Mouse (Mus musculus): ENCODE data around the gene 3110082J24Rik. TPM values are rescaled to one million over a fixed set of nuclear protein-coding genes. Genes with fewer than 3 reads are reported as not detected.

Gene 3110082J24Rik
- total RNA-seq (2022), result not detected

DNA sequence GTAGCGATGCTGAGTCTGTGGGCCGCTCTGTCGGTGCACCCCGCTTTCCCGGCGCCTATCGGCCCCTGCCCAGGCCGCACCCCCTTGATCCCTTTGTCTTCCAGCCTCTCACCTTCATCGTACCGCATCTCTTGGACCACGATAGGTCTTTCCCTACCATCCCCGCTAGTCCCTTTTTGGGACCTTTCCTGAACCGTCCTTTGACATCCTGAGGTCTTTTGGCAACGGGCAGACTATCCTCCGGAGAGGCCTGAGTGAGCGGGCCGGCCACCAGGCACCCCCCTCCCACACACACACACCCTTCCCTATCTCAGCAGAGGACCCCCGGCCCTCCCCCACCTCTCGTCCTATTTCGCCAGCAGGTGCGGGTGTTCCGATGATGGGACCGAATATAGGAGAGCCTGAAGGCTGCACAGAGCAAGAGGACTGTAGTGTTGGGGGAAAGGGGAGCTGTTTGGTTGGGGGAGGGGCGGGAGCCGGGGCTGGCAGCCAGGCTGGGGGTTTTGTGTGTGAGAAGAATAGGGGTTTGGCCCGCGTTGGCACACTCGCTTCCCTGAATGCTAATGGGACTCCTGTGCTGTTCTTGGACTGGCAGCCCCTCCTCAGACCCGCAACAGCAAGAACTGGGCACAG, at the start of gene 3110082J24Rik:
TSS of gene 3110082J24Rik (minus strand) at position 419 of the 633 bp plus-strand sequence.
- no peak for DNase-seq (ENCODE audit: low spot score)

DNA sequence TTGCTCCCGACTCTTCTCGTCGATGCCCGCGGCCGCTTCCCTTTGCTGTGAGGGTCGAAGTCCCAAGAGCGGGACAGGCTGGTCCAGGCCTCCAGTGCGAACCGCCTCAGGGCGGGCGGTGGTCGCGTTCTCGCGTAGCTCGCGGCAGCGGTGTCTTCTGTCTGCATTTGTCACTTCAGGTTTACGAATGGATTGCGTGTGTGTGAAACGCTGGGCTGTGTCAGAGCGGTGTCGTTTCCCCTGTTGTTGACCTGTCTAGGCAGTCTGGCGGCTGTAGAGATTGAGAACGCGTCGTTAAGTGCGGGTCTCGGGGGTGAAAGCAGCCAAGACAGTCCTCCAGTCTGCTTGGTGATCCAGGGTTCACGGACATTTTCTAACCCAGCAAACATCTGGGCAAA, 49.5 kb upstream of the 3110082J24Rik start:
- peak; percentile 24 for DNase-seq (ENCODE audit: low spot score)

DNA sequence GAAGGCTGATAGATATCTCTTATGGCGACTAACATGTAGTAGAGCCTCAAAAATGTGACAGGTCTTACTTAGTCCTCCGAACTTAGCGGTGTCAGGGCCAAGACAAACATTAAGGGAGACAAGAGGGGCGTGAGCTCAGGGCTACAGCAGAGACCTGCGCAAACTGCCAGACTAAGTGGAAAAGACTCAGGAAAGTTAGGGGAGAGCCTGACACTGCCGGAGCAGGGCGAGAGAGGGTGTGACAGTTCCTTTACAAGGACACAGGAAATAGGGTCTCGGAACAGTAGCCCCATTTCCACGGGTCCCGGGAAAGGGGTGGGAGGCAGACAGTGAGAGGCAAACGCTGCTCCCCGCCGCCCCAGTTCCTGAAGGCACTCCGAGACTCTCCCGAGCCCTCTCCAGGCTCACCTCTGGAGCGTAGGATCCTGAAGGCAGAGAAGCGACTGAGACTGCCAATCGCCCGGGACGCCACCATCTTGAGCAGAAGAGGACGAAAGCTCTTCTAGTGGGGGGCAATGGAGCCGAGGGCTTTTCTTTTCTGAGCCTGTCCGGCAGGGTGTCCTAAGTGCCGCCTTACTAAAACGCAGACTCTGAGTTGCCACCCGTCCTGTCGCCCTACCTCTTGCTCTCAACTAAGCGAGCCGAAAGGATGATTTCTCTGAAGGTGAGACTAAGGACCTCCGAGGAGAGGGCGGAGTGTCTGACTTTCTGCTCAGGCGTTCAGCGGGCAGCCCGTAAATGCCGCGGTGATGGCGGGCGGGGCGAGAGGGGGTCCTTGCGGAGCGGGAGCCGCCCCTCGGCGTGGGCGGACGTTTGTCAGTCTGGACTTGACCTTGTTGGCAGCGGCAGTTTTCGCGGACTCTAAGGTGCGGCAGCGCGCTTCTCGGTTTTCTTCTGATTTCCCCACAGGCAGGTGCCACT, 48.8 kb upstream of the 3110082J24Rik start, which contains the start of the genes Hadha and Hadhb:
TSS of gene Hadha (minus strand) at position 689 of the 921 bp plus-strand sequence.
TSS of gene Hadhb (plus strand) at position 775 of the 921 bp plus-strand sequence.
- peak; percentile 93 for DNase-seq (ENCODE audit: low spot score)

DNA sequence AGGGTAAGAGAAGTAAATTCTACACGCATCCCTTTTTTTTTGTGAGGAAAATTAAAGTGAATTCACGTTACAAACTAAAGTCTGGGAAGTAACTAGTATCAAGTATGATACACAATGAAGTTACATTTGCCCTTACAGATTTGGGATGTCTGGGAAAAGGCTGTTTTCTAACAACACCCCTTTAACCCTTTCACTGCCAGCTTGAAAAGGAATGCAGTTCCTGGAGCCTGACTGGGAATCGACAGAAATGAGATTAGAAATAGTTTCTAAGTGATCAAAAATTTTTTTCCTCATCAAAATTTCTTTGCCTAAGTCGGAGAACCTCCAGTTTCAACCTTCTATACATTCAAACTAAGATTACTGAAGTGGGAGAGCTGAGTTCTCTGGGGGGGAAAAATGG, 48.1 kb upstream of the 3110082J24Rik start:
- peak; percentile 26 for DNase-seq (ENCODE audit: low spot score)

DNA sequence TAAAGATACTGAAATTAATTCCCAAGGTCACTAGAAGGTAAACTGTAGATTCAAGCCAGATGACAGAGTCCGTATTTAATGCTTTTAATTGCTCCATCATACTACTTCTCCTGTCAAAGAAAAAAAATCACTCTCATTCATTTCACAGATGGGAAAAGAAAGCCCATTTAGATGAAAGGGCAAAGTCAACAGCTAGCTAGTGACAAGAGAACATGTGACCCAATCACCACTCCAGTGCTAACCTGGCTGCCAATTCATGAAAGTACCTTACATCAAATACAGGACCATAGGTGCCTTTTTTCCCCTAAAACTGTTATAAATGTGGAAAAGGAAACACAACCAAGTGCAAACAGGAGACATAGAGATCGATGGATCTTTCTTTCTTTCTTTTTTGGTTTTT, 47.3 kb upstream of the 3110082J24Rik start:
- no peak for DNase-seq (ENCODE audit: low spot score)

DNA sequence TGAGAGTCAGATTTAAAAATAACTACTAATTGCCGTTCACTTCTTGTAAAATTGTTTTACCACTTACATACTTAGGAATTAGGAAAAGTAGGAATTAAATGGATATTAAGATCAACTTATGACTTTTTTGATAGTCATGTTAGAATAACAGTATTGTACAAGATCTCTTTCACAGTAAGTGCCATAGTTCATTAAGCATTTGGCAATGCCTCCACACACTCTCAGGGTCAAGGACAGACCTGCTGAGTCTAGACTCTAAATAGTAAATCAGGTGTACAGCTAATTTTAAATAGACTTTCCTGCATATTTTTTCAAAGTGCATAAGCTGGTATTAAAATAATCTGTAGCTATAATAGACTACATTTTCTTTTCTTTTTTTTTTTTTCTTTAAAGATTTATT, 46.5 kb upstream of the 3110082J24Rik start:
- no peak for DNase-seq (ENCODE audit: low spot score)

DNA sequence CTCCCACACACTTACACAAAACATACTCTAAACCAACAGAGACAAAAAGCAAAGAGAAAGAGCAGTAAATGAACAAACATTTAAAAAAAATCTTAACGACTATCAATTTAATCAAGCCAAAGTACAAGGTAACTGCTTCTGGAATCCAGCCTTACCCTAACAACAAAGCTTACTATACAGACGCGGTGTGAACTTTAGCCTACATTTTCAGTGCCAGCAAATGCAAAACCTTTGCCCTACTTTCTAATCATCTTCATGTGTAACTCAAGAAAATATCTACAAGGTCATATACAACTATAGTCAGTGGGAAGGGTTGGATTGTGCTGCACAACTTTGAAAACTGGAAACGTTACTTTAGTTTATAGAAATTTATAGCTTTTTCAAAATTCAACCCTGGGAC, 46.1 kb upstream of the 3110082J24Rik start:
- peak; percentile 46 for DNase-seq (ENCODE audit: low spot score)

DNA sequence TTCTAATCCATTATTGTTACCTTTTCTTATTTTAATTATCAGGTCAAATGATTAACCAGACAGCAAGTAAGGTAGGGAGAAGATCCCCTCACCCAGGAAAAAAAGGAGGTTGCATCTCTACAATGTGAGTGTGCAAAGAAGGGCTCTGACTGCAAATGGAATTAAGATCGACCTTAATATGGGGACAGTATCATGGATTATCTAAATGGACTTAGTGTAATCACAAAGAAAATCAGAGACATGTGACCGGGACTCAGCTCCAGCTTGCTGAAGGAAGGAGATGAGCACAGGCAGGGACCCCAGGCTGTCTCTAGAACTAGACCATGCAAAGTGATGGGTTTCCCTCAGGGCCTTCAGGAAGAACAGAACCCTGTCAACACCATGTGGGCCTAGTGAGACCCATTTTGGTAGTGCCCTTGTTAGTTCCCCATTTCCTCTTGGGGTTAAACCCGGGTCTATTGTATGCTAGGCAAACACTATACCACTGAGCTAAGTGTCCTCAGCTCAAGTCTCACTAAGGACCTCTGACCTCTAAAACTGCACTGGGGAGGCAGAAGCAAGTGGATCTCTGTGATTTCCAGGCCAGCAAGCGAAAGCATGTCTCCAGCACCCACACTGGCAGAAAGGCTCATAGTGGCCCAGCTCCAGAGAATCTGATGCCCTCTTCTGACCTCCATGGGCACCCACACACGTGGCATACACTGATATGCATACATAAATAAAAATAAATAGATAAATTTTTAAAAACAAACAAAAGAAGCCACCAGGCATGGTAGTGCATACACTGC, 42.4 kb upstream of the 3110082J24Rik start:
- DNase-seq (ENCODE audit: low spot score), result no peak

DNA sequence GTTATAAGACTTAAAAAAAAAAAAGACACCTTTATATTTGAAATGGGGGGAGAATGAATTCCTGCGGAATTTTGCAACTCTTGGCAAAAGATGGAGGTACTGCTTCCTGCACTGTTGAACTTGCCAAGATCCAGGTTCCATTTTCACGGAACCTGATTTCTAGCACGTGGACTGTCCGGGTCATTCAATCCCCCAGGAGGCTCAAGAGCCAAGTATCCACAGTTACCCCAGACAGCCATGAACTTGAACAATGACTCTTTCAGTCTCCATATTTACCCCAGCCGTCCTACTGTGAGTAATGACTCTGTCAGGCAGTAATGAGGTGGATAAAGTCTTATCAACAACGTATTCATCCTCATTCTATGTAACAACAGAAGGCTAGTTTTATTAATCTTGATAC, 40.6 kb upstream of the 3110082J24Rik start:
- no peak for DNase-seq (ENCODE audit: low spot score)

DNA sequence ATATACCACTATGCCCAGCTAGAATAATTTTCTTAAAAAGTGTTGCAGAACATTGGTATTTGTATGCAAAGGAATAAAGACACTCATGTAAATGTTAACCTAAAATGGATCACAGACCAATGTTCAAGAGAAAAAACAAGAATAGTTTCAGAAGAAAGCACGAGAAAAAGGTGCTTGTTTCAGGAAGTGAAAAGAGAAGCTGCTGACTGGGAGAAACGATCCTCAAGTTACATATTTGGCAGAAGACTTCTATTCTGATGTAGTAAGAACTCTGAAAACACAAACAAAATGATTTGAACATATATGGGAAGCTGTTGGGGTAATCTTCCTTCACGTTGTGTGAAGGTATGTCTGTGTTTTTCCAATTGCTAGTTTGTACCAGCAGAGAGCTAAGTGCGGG, 32.3 kb upstream of the 3110082J24Rik start:
- DNase-seq (ENCODE audit: low spot score), result no peak

DNA sequence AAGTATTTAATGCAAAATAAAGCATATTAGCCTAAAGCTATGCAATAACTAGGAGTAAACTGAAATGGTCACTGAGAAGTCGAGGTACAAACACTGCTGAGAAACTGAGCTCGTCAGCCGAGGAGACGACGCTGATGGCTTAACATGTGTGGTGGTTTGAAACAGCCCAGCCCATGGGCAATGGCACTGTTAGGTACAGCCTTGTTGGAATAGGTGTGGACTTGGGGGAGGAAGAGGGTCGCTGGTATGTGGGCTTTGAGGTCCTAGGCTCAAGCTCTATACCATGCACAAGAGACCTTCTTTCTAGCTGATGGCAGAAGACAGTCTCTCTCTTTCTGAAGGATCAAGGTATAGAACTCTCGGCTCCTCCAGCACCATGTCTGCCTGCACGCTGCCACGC, 31.4 kb upstream of the 3110082J24Rik start:
- DNase-seq (ENCODE audit: low spot score), result no peak

DNA sequence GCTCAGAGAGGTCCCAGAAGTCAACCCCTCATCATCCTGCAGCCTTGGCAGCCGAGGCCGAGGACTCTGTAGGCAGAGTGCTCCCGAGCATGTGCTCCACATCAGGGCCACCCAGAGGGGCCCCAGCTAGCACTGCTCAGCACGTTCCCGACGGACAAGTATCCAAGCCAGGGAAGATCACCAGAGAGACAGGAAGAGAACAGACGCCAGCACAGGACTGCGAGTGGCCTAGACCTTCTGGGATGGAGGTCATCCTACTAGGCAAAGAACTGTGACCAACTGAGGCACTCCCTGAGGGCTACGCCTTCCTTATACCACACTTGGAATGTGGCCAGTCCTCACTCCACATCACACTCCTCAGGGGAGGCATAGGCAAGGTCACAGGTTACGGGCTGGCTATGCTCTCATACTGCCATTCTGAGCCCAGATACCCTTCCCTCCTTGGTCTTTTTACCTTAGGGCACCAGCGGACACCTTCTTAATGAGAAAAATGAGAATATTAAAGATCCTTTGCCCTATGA, 29.9 kb upstream of the 3110082J24Rik start:
- DNase-seq (ENCODE audit: low spot score), result no peak

DNA sequence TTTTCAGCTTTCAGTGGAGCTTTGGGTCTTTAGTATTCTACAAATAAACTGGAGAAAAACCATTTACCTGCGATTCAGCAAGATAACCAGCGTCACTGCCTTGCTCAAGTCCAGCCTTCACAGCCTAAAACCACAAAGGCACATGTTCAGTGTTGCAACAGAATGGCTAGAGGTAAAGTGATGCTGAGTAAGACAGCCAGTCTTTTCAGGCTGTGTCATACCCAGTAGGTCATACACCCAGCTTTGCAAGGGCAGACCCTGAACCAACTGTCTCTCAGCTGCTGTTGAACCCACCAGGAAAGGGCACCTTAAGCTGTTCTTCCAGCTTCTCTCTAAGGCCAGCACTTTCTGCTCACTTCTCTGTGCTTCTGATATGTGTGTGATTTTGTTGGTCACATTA, 26.3 kb upstream of the 3110082J24Rik start:
- no peak for DNase-seq (ENCODE audit: low spot score)

DNA sequence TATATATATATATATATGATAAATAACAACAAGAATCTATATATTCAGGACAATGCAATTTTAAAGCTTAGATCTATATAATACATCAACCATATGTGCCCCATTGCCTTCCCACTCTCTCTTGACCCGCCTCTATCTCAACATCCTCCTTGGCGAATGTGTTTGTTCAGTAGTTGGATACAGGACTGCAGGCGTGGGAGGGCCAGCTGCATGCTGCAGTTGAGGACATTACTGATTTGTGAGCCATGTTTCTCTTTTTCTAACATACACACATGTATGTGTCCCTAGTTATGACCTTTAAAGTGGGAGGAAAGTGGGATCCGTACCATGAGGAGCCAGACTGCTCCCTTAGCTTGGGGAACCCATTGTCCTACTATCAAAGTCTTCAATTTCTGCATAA, 25.4 kb upstream of the 3110082J24Rik start:
- no peak for DNase-seq (ENCODE audit: low spot score)

DNA sequence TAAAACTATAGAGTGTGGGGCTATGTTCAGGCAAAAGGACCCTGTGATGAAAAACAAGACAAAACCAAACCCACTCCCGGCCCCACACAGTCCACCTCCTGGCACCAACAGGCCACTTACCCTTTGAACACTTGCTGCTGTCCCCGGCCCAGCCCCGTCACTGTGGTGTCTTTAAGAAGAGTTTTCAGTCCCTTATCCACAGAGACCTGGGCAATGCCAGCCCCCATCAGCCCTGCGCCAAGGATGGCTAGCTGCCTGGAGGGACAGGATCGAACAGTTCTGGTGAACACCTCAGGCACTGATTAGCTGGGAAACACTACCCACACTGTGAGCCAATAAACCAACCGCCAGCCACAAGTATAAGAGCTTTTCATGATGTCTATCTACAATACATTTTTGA, 22.8 kb upstream of the 3110082J24Rik start:
- no peak for DNase-seq (ENCODE audit: low spot score)

DNA sequence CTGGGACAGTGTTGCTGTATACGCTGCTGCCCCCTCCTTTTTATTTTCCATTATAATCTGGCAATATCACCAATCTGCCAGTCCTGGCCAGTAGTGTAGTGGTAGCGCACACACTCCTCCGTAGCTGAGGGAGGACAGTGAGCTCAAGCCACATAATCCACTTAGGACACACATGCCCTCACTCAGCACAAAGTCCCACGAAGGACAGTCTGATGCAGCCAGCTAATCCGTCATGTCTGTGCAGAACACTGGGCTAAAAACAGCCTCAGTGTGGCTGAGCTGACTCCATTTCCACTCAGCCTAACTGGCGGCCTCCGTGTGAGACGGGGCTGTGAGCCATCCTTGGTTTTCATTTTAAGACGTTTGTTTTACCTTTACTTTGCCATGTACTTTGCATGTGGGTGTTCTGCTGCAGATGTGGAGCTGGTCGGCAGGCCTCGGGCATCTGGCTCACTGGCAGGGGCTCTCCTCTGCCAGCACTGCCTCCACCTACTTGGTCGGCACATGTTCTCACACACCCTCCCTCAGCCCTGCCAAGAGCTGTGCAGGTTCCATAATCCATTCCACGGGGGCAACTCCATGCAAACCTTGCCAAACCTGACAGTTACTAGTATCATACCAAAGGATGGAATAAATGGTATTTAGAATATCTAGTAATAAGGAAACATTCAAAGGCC, 22.2 kb upstream of the 3110082J24Rik start:
- DNase-seq (ENCODE audit: low spot score), result no peak

DNA sequence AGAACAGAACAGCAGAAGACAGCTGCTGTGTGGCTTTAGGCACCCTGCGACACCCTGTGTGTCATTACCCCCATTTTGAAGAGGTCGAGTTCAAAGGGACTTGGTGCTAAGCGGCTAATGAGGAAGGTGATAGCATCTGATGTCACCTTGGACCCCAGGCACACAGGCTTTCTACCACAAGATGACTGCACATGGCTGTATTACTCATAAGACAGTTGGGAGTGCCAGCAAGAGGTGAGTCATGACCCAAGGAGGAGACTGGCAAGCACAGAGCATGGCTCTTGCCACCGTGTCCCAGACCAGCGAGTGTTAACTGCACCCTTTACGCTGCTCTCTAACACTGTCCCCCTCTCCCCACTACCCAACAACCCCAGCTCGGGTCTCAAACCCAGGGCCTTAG, 20.9 kb upstream of the 3110082J24Rik start:
- DNase-seq (ENCODE audit: low spot score), result no peak

DNA sequence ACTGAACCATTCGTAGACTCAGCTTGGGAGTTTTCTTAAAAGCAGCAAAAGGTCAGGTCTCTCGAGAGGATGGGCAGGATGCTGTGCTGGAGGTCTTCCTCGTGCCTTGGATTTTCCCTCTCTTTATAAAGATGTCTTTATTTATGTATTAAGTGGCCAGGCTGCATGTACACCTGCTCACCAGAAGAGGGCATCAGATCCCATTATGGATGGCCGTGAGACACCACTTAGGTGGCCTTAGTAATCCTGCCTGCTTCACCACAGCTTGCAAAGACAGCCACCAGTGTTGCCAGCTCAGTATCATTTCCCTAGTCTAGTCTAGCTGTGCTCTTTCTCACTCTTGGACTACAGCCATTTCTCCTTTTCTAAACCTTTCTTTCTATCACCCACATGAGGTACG, 19.7 kb upstream of the 3110082J24Rik start:
- DNase-seq (ENCODE audit: low spot score), result no peak

DNA sequence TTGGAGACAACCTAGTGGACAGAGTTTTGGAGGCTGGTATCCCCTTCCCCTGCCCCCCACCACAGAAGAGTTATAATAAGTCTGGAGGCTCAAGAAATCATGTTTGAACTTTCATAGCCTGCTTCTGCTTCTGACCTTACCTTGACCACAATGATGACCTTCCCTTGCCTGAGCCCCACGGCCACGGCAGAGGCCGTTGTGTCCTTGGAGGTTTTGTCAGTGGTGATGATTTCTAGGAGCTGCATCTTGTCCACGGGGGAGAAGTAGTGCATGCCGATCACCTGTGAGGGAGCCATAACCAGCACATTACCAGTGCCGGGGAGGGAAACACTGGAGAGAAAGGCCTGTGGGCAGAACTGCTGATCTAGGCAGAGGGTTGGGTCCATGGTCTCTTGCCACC, 16.6 kb upstream of the 3110082J24Rik start:
- DNase-seq (ENCODE audit: low spot score), result no peak

DNA sequence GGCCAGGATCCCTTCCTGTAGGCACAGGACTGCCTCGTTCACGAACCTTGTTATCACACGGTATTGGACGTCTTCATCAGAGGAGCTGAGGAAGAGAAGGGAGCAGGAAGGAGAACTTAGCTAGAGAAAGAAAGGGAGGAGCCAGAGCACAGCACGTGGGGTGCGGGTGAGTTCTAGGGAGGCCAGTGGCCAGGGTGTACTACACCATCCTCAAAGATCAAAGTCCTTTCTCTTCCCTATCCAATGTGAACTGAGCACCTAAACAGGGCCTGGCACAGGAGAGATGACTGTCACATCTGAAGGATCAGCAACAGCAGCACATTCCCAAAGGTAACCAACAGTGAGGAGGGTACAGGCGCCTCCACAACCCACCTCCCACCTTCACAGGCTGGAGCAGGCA, 14.2 kb upstream of the 3110082J24Rik start:
- no peak for DNase-seq (ENCODE audit: low spot score)

DNA sequence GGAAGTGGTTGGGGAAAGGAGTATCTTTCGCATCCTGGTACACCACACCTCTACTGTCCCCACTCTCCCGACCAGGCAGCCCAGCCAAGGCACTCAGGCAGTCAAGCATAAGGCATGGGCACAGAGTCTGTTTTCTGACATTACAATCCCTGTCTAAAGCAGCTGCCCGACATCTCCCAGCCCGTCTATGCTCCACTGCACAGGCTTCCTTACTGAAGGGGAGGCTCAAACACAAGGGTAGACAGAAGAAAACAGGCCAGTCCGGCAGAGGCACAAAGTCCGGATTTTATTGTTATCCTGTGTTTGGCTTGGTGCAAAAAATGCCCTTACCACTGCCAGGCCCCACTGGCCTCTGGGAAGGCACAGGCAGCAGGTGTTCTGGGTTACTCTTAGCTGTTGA, 13.3 kb upstream of the 3110082J24Rik start:
- DNase-seq (ENCODE audit: low spot score), result no peak

Measured in heart, adult 8-10 months (tissue).